Mouse (Mus musculus) layer of hippocampus, adult 9-10 months (tissue): Measurements from ENCODE around the gene Slc9a8.

Experiments
- DNase-seq: peaks from one replicate; pipeline ENCODE4 v3.0.0; 2022; ENCODE audit warnings: low spot score

The Slc9a8 gene

GRCm38 (mm10) chr2:167449331-167450275 is 28.1 kb downstream of the Slc9a8 start:
- no peak for DNase-seq

DNA sequence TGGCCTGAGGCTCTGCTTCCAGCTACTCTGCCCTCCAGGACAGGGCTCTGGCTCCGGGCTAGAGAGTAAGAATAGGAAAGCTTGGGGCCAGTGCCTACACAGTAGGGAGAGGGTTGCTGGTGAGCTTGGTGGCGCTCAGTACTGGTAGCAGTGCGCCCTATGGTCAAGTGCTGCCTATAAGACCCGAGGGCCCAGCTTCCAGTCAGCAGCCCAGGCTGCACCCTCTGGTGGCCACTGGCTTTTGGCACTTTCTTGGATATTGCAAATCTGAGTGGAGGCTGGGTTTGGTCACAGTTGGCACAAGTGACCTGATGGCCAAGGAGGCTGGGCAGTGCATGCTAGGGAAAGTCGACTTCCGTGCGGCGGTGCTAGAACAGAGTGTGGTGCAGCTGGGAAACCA is 29.1 kb downstream of the Slc9a8 start:
- DNase-seq: no peak

DNA sequence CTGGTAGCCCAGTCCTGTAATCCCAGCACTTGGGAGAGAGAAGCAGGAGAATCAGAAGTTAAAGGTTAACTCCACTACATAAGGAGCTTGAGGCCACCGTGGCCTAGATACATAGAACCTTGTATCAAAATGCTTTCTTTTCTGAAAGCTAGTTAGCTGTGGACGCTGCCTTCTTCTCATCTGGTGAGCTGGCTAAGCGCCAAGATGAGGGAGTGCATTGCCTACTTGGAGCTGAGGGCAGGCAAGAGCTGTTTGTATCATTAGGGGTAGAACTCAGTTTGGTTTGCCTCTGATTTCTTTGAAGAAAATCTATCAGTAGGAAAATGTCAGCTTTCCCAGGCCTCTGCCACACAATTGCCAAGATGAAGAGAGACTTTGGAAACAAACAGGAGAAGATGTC is 32.3 kb downstream of the Slc9a8 start:
- no peak for DNase-seq

- no peak for DNase-seq
Measured at GRCm38 (mm10) chr2:167456361-167457020, 35.0 kb downstream of the Slc9a8 start.

GRCm38 (mm10) chr2:167457213-167457612 is 35.7 kb downstream of the Slc9a8 start:
- DNase-seq: no peak

- DNase-seq: no peak
Measured at GRCm38 (mm10) chr2:167458548-167458947, 37.0 kb downstream of the Slc9a8 start.

DNA sequence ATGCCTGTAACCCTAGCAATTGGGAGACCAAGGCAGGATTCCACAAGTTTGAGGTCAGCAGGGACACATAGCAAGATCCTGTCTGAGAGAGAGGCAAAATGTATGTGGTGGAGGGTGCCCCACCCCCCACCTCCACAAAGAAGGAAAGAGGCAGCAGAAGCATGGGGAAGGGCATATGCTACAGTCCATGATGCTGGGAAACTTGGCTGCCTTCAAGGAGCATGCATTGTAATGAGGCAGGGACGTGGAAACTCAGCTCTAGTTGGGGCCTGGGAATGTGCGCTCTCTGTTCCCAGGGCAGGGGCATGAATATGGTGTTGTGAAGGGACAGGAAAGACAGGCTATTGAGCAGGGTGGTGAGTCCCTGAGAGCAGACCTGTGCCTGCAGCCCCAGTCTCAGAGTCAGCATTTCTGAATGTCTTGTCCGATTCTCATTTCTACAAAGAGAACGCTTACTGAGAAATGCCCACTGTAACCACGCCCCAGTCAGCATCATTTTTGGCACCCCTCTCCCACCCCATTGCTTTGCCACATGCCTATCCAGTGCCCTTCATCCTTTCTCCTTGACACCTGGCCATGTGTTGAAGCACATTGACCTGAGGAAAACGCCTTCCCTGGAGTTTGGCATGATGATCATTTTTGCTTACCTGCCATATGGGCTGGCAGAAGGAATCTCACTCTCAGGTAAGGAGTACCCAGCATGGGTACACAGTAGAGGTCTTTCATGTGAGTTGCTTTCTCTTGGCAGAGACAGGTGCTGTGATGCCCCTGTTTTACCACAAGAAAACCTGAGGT is 37.8 kb downstream of the Slc9a8 start:
- no peak for DNase-seq

- DNase-seq: no peak
Measured at GRCm38 (mm10) chr2:167462954-167463353, 41.4 kb downstream of the Slc9a8 start.

GRCm38 (mm10) chr2:167463802-167464201 is 42.3 kb downstream of the Slc9a8 start:
- DNase-seq: no peak

DNA sequence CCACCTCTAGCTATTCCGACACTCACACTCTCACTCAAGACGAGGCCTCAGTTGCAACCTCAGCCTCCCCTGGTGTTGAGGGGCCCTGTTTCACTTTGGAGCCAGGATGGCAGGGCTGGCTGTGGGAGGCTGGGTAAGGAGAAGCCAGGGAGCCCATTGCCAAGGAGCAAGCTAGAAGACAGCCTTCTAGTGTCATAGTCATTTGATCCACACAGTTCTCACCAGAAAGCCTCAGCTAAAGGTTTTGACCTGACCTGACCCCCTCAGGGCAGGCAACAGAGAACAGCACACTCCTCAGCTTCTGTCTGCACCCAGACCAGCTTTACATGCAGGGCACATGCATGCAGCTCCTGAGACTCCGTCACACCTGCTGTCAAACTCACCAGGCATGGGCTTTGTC is 44.4 kb downstream of the Slc9a8 start:
- no peak for DNase-seq

- no peak for DNase-seq
Measured at GRCm38 (mm10) chr2:167467214-167467613, 45.7 kb downstream of the Slc9a8 start.

- no peak for DNase-seq
Measured at GRCm38 (mm10) chr2:167468444-167468843, 46.9 kb downstream of the Slc9a8 start.

GRCm38 (mm10) chr2:167470611-167471010 is 49.1 kb downstream of the Slc9a8 start:
- DNase-seq: no peak

GRCm38 (mm10) chr2:167471585-167471984 is 50.1 kb downstream of the Slc9a8 start:
- DNase-seq: no peak

- no peak for DNase-seq
Measured at GRCm38 (mm10) chr2:167474218-167474617, 52.7 kb downstream of the Slc9a8 start.

DNA sequence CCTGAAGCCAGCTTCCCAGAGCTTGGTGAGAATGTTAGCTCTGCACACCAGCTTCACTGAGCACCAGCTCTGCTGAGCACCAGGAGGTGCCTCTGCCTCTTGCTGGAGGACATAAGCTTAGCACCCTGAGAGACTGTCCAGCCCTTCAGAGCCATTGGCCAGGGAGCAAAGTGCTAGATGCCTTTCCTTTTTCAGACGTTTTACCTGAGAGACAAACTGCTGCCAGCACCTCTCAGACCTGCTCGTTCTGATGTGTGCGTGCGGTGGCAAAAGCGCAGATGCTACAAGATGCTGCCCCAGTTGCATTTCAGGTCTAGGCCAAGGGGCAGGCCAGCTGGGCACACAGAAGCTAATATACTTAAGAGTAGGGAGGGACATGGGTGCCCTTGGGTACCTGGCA is 54.1 kb downstream of the Slc9a8 start:
- DNase-seq: no peak

GRCm38 (mm10) chr2:167476200-167476688 is 54.7 kb downstream of the Slc9a8 start:
- DNase-seq: no peak

DNA sequence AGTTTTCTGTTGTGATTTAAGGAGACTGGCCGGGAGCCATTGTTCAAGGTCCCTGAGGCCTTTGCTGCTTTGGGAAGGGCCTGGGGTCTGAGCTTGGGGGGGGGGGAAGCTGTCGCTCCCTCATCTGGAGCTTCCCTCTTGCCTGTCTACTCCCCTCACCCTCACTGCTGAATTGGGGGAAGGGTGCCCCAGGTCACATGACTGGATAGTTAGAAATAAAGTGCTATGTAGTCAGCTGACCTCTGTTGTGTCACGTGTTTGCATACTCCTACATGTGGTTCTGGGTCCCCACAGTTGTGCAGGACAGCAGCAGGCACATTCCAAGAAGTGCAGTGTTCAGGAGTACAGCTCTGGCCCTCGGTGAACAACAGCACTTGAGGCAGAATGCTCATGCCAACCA is 55.2 kb downstream of the Slc9a8 start:
- no peak for DNase-seq

- no peak for DNase-seq
Measured at GRCm38 (mm10) chr2:167478128-167478527, 56.6 kb downstream of the Slc9a8 start.

DNA sequence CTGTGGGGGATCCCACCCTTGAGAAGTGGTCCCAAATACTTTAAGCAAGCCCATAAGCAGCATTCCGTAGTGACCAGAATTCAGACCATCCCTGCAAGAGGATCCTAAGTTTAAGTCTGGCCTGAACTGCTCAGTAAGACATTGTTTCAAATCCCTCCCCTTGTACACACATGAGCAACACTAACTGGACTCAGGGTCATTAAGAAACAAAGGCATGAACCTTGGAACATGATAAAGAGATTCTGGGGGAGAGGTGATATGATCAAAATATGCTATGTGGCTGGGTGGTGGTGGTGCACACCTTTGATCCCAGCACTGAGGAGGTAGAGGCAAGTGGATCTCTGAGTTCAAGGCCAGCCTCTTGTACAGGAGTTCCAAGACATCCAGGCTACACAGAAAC is 58.0 kb downstream of the Slc9a8 start:
- no peak for DNase-seq

DNA sequence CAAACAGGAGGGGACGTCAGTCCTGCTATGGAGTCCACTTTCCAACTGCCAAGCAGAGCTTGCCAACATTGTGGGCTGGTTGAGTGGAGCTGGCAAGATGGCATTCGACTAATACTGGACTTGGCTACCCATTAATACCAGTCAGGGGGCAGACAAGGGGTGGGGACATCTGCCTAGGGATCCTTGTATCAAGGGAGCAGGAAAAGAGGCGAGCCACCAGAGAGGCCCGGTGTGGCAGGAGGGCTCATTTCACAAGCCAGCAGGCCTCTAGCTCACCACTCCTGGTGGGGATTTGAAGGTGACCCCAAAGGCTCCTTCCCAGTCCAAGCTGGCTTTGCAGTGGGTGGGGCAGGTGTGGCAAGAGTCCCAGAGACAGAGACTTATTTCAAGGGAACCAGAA is 61.2 kb downstream of the Slc9a8 start:
- no peak for DNase-seq

DNA sequence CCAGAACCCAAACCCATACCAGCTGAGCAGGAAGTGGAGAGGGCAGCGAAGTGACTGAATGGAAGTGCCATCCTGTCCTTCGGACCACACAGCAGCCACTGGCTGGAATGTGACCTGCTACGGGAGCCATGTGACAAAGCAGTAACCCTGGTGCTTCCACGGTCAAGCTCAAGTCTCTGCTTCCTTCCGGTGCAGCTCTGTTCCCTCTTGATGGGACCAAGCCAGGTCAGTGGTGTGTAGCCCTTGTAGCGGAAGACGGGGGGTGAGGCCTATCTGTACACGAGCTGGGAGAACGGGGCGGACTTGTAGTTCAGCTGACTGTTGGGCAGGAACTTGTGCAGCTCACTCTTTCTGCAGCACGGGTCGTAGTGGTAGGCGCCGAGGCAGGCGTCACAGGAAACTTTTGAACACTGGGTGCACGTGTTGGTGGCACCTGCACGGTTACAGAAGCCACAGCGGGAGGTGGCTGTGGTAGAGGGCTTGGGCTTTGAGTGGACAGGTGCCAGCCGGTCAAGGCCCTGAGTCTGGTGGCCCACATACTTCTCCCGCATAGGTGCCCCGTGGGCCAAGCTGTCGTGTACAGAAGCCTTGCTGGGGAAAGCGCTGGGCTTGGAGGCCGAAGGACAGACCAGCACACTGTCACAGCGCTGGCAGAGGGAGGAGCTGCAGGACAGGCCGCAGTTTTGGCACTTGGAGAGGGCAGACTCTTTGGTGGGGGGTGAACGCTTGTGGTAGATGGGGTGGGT is 61.7 kb downstream of the Slc9a8 start:
- no peak for DNase-seq
